Mouse (Mus musculus): ENCODE measurements at regions not wholly inside any gene's neighbourhood (a gene's known extent, or its start where the extent isn't known, plus 50 kb on each side); places are given as distances from the start of the nearest gene placed in this dataset.

- Histone ChIP-seq H3K4me3 (replicated peaks in 1 of 3; ENCODE audit: low read depth in 2 of 3, low read length in 2 of 3, poor library complexity in 1 of 3) (no peak overlapping the region), H3K4me2 (ENCODE audit: insufficient read depth, low read depth, poor library complexity, severe bottlenecking) (no peak overlapping the region), H3K27me3 (replicated peaks) (no peaks in the 10 kb centered on the region), H3K9me3 (replicated peaks; ENCODE audit: low read length) (no peaks in the 10 kb centered on the region), H3K27ac (ENCODE audit: insufficient read depth, low read depth) (no peak overlapping the region), H3K36me3 (replicated peaks in 1 of 2; ENCODE audit: control insufficient read depth in 1 of 2, insufficient read depth in 1 of 2, low read length in 1 of 2) (peaks cover 0 to 8% of the 10 kb centered on the region in 2 experiments), H3K79me2 (replicated peaks; ENCODE audit: control insufficient read depth, extremely low read depth, insufficient read depth, poor library complexity, severe bottlenecking) (no peaks in the 10 kb centered on the region), H3K4me1 (ENCODE audit: control insufficient read depth in 1 of 2, insufficient read depth in 2 of 2) (peaks cover 0 to 6% of the 10 kb centered on the region in 2 experiments; a peak in 1 of 4 replicates), H3K9ac (ENCODE audit: insufficient read depth, low read depth) (no peak overlapping the region)
- dilution Hi-C loops (cut with MboI; ENCODE audit: extremely low pct_ligation_motif_present, extremely low pct_unique_long_range_greater_than_20kb, low sequenced_read_pairs) (no loop called here), in situ Hi-C loops (cut with MboI; ENCODE audit: low pct_ligation_motif_present, low pct_unique_long_range_greater_than_20kb, low sequenced_read_pairs) (no loop called here)
- no peak for DNase-seq (ENCODE audit: extremely low read depth)
- TF ChIP-seq ETS1 (conservative IDR thresholded peaks at IDR 0.05; ENCODE audit: low read depth, low read length), result no peak
- no peak for TF ChIP-seq NELFE (IDR thresholded peaks at IDR 0.05; ENCODE audit: low read depth, low read length)
- no peak for TF ChIP-seq GABPA (IDR thresholded peaks at IDR 0.05; ENCODE audit: insufficient replicate concordance, low read depth, low read length)
- TF ChIP-seq BHLHE40 (IDR thresholded peaks at IDR 0.05; ENCODE audit: low read depth, low read length), result no peak
- no peak for TF ChIP-seq MAZ (IDR thresholded peaks at IDR 0.05; ENCODE audit: low read depth, low read length)
- no peak for TF ChIP-seq CHD2 (IDR thresholded peaks at IDR 0.05; ENCODE audit: low read length)
- TF ChIP-seq SMC3 (IDR thresholded peaks at IDR 0.05; ENCODE audit: low read depth, low read length), result no peak
- TF ChIP-seq USF1 (IDR thresholded peaks at IDR 0.05; ENCODE audit: low read depth, low read length), result no peak
- TF ChIP-seq ZC3H11A (IDR thresholded peaks at IDR 0.05; ENCODE audit: low read depth, low read length), result no peak
- no peak for TF ChIP-seq CHD1 (IDR thresholded peaks at IDR 0.05; ENCODE audit: low read depth, low read length)
- TF ChIP-seq TBP (conservative IDR thresholded peaks at IDR 0.05; ENCODE audit: low read depth, low read length), result no peak
- no peak for TF ChIP-seq MXI1 (IDR thresholded peaks at IDR 0.05; ENCODE audit: low read depth, low read length)
- TF ChIP-seq USF2 (conservative IDR thresholded peaks at IDR 0.05; ENCODE audit: low read depth, low read length), result no peak
- TF ChIP-seq JUND (conservative IDR thresholded peaks at IDR 0.05; ENCODE audit: low read depth, low read length), result no peak
- TF ChIP-seq EP300 (IDR thresholded peaks at IDR 0.05; ENCODE audit: low read length), result no peak
- TF ChIP-seq ZKSCAN1 (IDR thresholded peaks at IDR 0.05; ENCODE audit: borderline replicate concordance, low read depth, low read length), result no peak
- no peak for TF ChIP-seq ZMIZ1 (IDR thresholded peaks at IDR 0.05; ENCODE audit: low read depth, low read length)
These were observed 226.7 kb downstream of the Bcl2l11 start for GRCm38 (mm10) chr2:128352533-128352932.

GRCm38 (mm10) chr2:128353457-128353856 lies 227.6 kb downstream of the Bcl2l11 start:
- TF ChIP-seq ZNF384 (IDR thresholded peaks at IDR 0.05; ENCODE audit: low read depth, low read length) (no peak), SIN3A (IDR thresholded peaks at IDR 0.05; ENCODE audit: low read length) (no peak), NELFE (IDR thresholded peaks at IDR 0.05; ENCODE audit: low read depth, low read length) (no peak), ELF1 (IDR thresholded peaks at IDR 0.05; ENCODE audit: low read depth, low read length) (no peak), ZKSCAN1 (IDR thresholded peaks at IDR 0.05; ENCODE audit: borderline replicate concordance, low read depth, low read length) (no peak), JUND (conservative IDR thresholded peaks at IDR 0.05; ENCODE audit: low read depth, low read length) (no peak), TCF12 (IDR thresholded peaks at IDR 0.05; ENCODE audit: low read depth, low read length) (no peak), TBP (conservative IDR thresholded peaks at IDR 0.05; ENCODE audit: low read depth, low read length) (no peak), USF2 (conservative IDR thresholded peaks at IDR 0.05; ENCODE audit: low read depth, low read length) (no peak), USF1 (IDR thresholded peaks at IDR 0.05; ENCODE audit: low read depth, low read length) (no peak), IRF4 (IDR thresholded peaks at IDR 0.05; ENCODE audit: low read depth, low read length) (no peak), EP300 (IDR thresholded peaks at IDR 0.05; ENCODE audit: low read length) (no peak)
- DNase-seq (ENCODE audit: extremely low read depth), result no peak
- Histone ChIP-seq H3K36me3 (replicated peaks in 1 of 2; ENCODE audit: control insufficient read depth in 1 of 2, insufficient read depth in 1 of 2, low read length in 1 of 2) (peaks cover 0 to 8% of the 10 kb centered on the region in 2 experiments), H3K4me2 (ENCODE audit: insufficient read depth, low read depth, poor library complexity, severe bottlenecking) (no peak overlapping the region), H3K79me2 (replicated peaks; ENCODE audit: control insufficient read depth, extremely low read depth, insufficient read depth, poor library complexity, severe bottlenecking) (no peaks in the 10 kb centered on the region), H3K9ac (ENCODE audit: insufficient read depth, low read depth) (no peak overlapping the region), H3K27me3 (replicated peaks) (no peaks in the 10 kb centered on the region), H3K27ac (ENCODE audit: insufficient read depth, low read depth) (no peak overlapping the region), H3K4me3 (replicated peaks in 1 of 3; ENCODE audit: low read depth in 2 of 3, low read length in 2 of 3, poor library complexity in 1 of 3) (no peak overlapping the region), H3K9me3 (replicated peaks; ENCODE audit: low read length) (no peaks in the 10 kb centered on the region), H3K4me1 (ENCODE audit: control insufficient read depth in 1 of 2, insufficient read depth in 2 of 2) (peaks cover 0 to 7% of the 10 kb centered on the region in 2 experiments; a peak in 1 of 4 replicates)
- in situ Hi-C loops (cut with MboI; ENCODE audit: low pct_ligation_motif_present, low pct_unique_long_range_greater_than_20kb, low sequenced_read_pairs), result no loop called here
- dilution Hi-C loops (cut with MboI; ENCODE audit: extremely low pct_ligation_motif_present, extremely low pct_unique_long_range_greater_than_20kb, low sequenced_read_pairs), result no loop called here

Data from CH12.LX (cell line).